Mouse (Mus musculus): Measurements from ENCODE around the gene Cntnap5b.

The Cntnap5b gene

GRCm38 (mm10) chr1:100180050-100180449 is 407.5 kb downstream of the Cntnap5b start:
- no peak for DNase-seq

- no peak for DNase-seq
Observed at GRCm38 (mm10) chr1:100231980-100232608, 459.5 kb downstream of the Cntnap5b start.

- DNase-seq = no peak
Observed at GRCm38 (mm10) chr1:100251964-100252363, 479.4 kb downstream of the Cntnap5b start.

GRCm38 (mm10) chr1:100310687-100311086 is 538.1 kb downstream of the Cntnap5b start:
- DNase-seq = no peak

- DNase-seq = no peak
Observed at GRCm38 (mm10) chr1:100331066-100331465, 558.5 kb downstream of the Cntnap5b start.

GRCm38 (mm10) chr1:100369415-100370113 is 597.0 kb downstream of the Cntnap5b start:
- DNase-seq = no peak

GRCm38 (mm10) chr1:100386252-100386651 is 613.7 kb downstream of the Cntnap5b start:
- no peak for DNase-seq

- DNase-seq = no peak
Observed at GRCm38 (mm10) chr1:100394034-100394433, 621.5 kb downstream of the Cntnap5b start.

- no peak for DNase-seq
Observed at GRCm38 (mm10) chr1:100416658-100417224, 644.2 kb downstream of the Cntnap5b start.

GRCm38 (mm10) chr1:100430038-100430774 is 657.6 kb downstream of the Cntnap5b start:
- DNase-seq = no peak

GRCm38 (mm10) chr1:100463877-100464276 is 691.3 kb downstream of the Cntnap5b start:
- no peak for DNase-seq

GRCm38 (mm10) chr1:100465226-100465625 is 692.7 kb downstream of the Cntnap5b start:
- DNase-seq = no peak

GRCm38 (mm10) chr1:100467595-100467994 is 695.0 kb downstream of the Cntnap5b start:
- DNase-seq = no peak

GRCm38 (mm10) chr1:100509866-100510265 is 737.3 kb downstream of the Cntnap5b start:
- no peak for DNase-seq
